Mouse (Mus musculus) forebrain, embryonic 16.5 days (tissue): ENCODE measurements around the gene Creb3l4. TPM values are rescaled to one million over a fixed set of nuclear protein-coding genes. Genes with fewer than 3 reads are reported as not detected.

ENCODE experiments used
- ATAC-seq: fragments of 200-750 bp; cut with Nextera tagmentation; 2 replicates; pipeline ENCODE4 v1.8.0; 2017; ENCODE audit warnings: mild to moderate bottlenecking, moderate library complexity
- H3K27ac ChIP-seq: fragments of 300-500 bp; sonication (generic); 2 replicates; pipeline ENCODE4 v1.5.1; 2014; ENCODE audit warnings: low read length, control low read depth
- H3K27me3 ChIP-seq: fragments of 300-500 bp; sonication (generic); replicated peaks from 2 replicates; pipeline ENCODE4 v1.6.1; 2014; ENCODE audit warnings: low read length; ENCODE audit not compliant: control insufficient read depth, insufficient read depth
- H3K36me3 ChIP-seq: fragments of 300-500 bp; sonication (generic); 2 replicates; pipeline ENCODE4 v1.6.1; 2014; ENCODE audit not compliant: control insufficient read depth, insufficient read depth
- H3K4me1 ChIP-seq: fragments of 300-500 bp; sonication (generic); replicated peaks from 2 replicates; pipeline ENCODE4 v1.6.1; 2014; ENCODE audit warnings: low read length; ENCODE audit not compliant: control insufficient read depth, insufficient read depth
- H3K4me2 ChIP-seq: fragments of 300-500 bp; sonication (generic); 2 replicates; pipeline ENCODE4 v1.6.1; 2014; ENCODE audit warnings: mild to moderate bottlenecking, low read length, control low read depth
- H3K4me3 ChIP-seq: fragments of 300-500 bp; sonication (generic); replicated peaks from 2 replicates; pipeline ENCODE4 v1.5.1; 2014; ENCODE audit warnings: mild to moderate bottlenecking, low read length, control low read depth
- H3K9ac ChIP-seq: fragments of 300-500 bp; sonication (generic); replicated peaks from 2 replicates; pipeline ENCODE4 v1.6.1; 2014; ENCODE audit warnings: low read depth, low read length, control low read depth
- H3K9me3 ChIP-seq: fragments of 300-500 bp; sonication (generic); 2 replicates; pipeline ENCODE4 v1.6.1; 2016; ENCODE audit warnings: low read length; ENCODE audit not compliant: control insufficient read depth
- WGBS: fragments of 180-500 bp; shearing (Covaris S2); extraction: QIAGEN DNeasy Blood & Tissue Kit; methylation state at CpG from one replicate; pipeline ENCODE4 v1.1.7; 2014; 5-methylcytosine and 5-hydroxymethylcytosine counted together
- polyA plus RNA-seq: library from polyadenylated mRNA; unstranded; fragments of >200 nt; fragmentation: Nextera tagmentation; extraction: Ambion mirVana; gene quantifications from 2 replicates; pipeline ENCODE4 v1.2.1, GENCODE M21; 2015

The Creb3l4 gene
- polyA plus RNA-seq, 1 experiment from 2014 or later = 2.7 TPM

DNA sequence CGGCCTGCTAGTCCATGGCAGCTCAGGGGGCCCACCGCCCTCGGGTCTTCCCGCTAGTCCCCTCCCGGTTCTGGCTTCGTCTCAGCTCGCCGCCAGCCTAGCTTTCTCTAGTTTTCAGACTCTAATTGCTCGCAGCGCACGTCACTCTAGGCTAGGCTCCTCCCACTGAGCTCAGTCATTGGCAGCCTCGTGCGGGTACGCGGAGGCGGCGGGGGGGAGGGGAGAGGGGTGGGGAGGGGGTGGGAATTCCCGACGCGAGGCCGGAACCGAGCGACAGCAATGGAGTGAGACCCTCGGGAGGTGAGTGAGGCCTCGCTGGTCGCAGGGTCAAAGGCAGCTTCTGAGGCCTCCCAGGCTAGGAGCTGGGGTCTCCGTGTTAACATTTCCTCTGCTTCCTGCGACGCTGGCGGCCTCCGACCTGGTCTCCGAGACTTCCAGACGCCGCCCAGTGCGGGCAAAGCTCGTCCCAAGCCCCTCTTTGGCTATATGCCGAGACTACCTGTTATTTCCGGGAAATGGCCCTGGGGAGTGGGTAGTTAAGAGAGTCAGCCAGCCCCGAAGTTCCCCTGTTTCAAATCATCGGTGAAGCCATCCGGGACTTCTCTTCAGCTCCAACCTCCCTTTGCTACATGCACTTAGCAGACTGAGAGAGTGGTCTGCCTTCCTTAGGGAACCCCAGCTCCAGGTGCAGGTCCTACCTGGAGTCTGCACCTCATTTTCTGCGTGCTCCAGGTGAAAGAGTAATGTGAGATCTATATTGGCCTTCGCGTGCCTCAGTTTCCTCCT lies 4.8 kb upstream of the Creb3l4 start, which contains the start of gene Slc39a1:
Slc39a1 (plus strand) TSS at position 213 of the 786 bp plus-strand sequence.
- peak within 1 kb of the TSS; percentile 75 for H3K4me2 ChIP-seq
- H3K4me1 ChIP-seq = peaks cover 18% of the 10 kb centered on the region
- under 1% methylated on average over 39 of the region's 44 CpGs for WGBS
- H3K9me3 ChIP-seq = no peaks in the 10 kb centered on the region
- H3K4me3 ChIP-seq = peak within 1 kb of the TSS; percentile 63
- H3K27me3 ChIP-seq = no peaks in the 10 kb centered on the region
- H3K9ac ChIP-seq = peak within 1 kb of the TSS; percentile 72
- H3K36me3 ChIP-seq = no peaks in the 10 kb centered on the region; the same call in 1 of the 2 replicates
- peak; percentile 96 for ATAC-seq
- H3K27ac ChIP-seq = peak within 1 kb of the TSS; percentile 58

DNA sequence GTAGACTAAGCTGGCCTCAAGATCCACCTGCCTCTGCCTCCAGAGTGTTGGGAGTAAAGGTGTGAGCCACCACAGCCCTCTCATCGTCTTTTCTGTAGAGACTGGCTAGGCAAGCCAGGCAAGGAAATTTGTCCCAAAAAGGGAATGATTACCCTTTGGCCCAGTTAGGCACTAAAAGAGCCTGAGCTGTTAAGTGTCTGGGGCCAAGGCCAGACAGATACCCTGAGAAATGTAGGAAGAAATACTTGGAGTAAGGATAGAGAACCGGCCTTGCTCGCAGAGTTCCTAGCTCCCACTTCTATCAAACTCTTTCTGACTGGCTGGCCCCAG lies 4.3 kb upstream of the Creb3l4 start:
- peak overlapping the region; percentile 72 for H3K9ac ChIP-seq
- ATAC-seq = 0 out of 2 replicates have a peak, but pooled peaks have one; percentile 9

DNA sequence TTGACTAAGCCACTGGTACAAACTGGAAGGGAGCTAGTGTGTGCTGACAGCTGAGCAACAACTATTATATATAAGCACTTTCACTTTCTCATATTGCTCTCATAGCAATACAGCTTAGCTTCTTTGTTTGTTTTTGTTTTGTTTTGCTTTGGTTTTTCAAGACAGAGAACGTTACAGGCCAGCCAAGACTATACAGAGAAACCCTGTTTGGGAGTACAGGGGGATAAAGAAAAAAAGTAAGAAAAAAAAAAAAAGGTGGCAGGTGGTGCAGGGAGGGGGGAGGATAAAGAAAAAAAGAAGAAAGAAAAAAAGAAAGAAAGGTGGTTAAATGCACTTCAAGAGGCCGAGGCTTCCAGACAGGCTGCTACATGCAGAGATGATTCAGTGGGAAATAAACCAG lies 2.1 kb upstream of the Creb3l4 start:
- Histone ChIP-seq H3K9ac (no peak overlapping the region), H3K4me1 (peaks cover 24% of the 10 kb centered on the region), H3K4me2 (no peak overlapping the region), H3K9me3 (no peaks in the 10 kb centered on the region), H3K4me3 (no peak overlapping the region), H3K27me3 (no peaks in the 10 kb centered on the region), H3K36me3 (no peaks in the 10 kb centered on the region), H3K27ac (no peak overlapping the region)
- no peak for ATAC-seq
- 49% methylated on average over 2 of the region's 2 CpGs for WGBS

More for the DNA sequence above, 4.3 kb upstream of the Creb3l4 start:
- Histone ChIP-seq H3K4me2 (peak overlapping the region; percentile 75), H3K4me1 (peaks cover 23% of the 10 kb centered on the region), H3K27ac (peak overlapping the region; percentile 58), H3K4me3 (peak overlapping the region; percentile 63), H3K9me3 (no peaks in the 10 kb centered on the region), H3K36me3 (no peaks in the 10 kb centered on the region; the same call in 1 of the 2 replicates), H3K27me3 (no peaks in the 10 kb centered on the region)
- WGBS = 0% methylated on average over 3 of the region's 3 CpGs

DNA sequence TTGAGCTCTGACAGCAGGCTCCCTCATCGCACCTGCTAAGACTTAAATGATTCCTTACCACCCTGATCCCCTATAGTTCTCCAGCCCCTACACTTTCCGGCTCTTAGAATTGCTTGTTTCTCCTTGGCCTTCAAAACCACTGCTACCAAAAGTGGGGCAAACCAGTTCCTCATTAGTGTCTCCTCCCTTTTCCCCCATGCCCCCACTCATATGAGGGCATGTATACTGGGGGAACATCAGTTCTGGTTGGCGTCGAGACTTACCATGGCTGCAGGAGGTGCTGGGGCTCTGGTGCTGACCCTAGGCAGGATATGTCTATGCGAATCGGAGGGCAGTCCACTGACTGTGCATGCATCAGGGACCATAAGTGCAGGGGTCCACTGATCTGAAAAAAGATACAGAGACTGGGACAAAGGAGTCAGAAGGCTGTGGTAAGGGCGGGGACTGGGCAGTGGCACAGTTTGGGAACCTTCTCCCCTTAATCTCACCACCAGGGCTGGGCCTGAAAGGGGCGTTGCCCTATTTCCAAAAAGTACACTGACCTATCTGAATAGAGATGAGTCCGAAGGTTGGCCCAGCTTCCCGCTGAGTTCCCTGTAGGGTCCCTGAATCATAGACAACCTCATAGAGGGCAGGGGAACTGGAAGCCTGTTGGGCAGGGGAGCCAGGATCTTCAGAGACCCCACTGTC lies 1.5 kb downstream of the Creb3l4 start:
- Histone ChIP-seq H3K9ac (no peak overlapping the region), H3K4me3 (no peak overlapping the region), H3K27ac (no peak overlapping the region), H3K4me1 (peaks cover 13% of the 10 kb centered on the region), H3K36me3 (no peaks in the 10 kb centered on the region), H3K9me3 (no peaks in the 10 kb centered on the region), H3K27me3 (no peaks in the 10 kb centered on the region), H3K4me2 (no peak overlapping the region)
- WGBS = 87% methylated on average over 10 of the region's 10 CpGs
- no peak for ATAC-seq

DNA sequence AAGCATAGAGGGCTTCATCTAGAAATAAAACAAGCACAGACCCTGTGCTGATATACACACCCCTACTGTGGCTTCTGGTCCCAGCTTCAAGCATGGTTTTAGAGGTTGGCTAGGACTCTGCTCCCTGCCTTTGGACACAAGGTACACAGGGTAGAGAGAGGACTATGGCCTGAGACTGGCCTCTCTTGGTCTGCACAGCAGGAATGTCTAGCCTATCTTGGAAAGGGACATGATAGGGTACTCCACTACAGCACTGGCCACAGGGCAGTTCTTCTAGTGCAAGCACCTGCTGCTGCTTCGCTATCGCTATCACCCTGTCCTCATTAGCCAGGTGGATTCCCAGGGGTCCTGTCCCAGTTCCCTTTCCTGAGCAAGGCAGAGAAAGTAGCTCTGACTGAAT lies 2.1 kb downstream of the Creb3l4 start:
- H3K9me3 ChIP-seq = no peaks in the 10 kb centered on the region
- H3K27ac ChIP-seq = no peak overlapping the region
- ATAC-seq = no peak
- H3K4me1 ChIP-seq = peaks cover 13% of the 10 kb centered on the region
- H3K27me3 ChIP-seq = no peaks in the 10 kb centered on the region
- H3K4me3 ChIP-seq = no peak overlapping the region
- H3K4me2 ChIP-seq = no peak overlapping the region
- 97% methylated on average over 2 of the region's 2 CpGs for WGBS
- no peaks in the 10 kb centered on the region for H3K36me3 ChIP-seq
- H3K9ac ChIP-seq = no peak overlapping the region

DNA sequence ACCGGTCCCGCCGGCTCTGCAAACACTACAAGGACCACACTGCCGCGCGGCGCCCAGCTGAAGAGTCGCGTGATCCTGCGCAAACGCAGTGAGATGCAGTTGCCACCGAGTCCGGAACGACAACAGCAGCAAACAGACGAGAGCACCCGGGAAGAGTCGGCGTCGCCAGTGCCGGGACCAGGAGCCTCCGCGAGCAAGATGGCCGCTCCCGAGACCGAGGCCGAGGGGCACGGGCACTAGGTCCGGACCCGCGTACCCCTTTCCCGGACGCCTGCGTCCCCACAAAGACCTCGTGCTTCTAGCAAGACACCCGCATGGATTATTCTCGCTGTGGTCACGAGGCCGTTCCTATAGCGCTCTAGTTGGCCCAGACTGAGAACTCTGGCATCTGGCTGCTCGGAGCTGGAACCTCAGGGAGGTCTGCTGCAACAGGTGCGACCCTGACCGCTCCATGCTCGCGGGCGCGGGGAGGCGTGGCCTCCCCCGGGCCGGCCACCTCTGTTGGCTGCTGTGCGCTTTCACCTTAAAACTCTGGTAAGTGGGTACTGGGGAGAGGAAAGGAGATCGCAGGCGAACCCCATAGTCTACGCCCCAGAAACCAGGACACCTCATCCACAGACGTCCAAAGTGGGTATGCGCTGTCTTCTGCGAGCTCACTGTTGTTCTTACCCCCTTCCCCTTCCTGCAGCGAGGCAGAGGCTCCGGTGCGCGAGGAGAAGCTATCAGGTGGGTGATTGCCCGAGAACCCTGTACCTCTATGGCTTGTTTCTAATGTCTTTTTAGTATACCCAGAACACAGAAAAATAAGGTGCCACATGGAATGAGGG lies 11.6 kb downstream of the Creb3l4 start, which contains the start of gene Jtb:
Jtb (plus strand) TSS at position 91 of the 827 bp plus-strand sequence.
- ATAC-seq = peak; percentile 99
- H3K4me3 ChIP-seq = peak within 1 kb of the TSS; percentile 90
- peaks cover 13% of the 10 kb centered on the region for H3K4me1 ChIP-seq
- H3K27me3 ChIP-seq = no peaks in the 10 kb centered on the region
- peak within 1 kb of the TSS; percentile 90 for H3K4me2 ChIP-seq
- peak within 1 kb of the TSS; percentile 89 for H3K9ac ChIP-seq
- H3K9me3 ChIP-seq = no peaks in the 10 kb centered on the region
- H3K36me3 ChIP-seq = peaks cover 10% of the 10 kb centered on the region
- WGBS = under 1% methylated on average over 61 of the region's 61 CpGs
- H3K27ac ChIP-seq = peak within 1 kb of the TSS; percentile 87

DNA sequence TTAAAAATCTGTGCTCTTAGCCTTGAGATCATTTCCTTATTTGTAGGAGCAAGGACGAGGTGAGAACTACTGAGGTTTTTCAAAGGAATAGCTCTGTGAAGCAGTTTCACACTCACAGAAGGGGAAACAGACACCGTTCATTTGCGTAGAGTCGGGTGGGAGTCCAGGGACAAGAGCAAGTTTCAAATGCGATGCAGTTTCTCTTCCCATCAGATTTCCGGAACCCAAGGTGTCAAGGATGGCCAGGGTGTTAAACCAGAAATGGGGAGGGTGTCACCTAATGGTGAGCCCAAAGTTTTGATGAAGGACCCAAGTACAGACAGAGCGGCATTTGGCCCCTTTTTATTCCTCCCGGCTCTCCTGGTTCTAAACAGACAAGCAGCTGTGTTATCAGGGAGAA lies 12.2 kb downstream of the Creb3l4 start:
- H3K4me2 ChIP-seq = peak overlapping the region; percentile 90
- H3K36me3 ChIP-seq = peaks cover 10% of the 10 kb centered on the region
- ATAC-seq = no peak
- H3K9ac ChIP-seq = peak overlapping the region; percentile 89
- WGBS = 20% methylated on average over 8 of the region's 8 CpGs
- peaks cover 13% of the 10 kb centered on the region for H3K4me1 ChIP-seq
- H3K27me3 ChIP-seq = no peaks in the 10 kb centered on the region
- no peaks in the 10 kb centered on the region for H3K9me3 ChIP-seq
- H3K4me3 ChIP-seq = peak overlapping the region; percentile 90
- H3K27ac ChIP-seq = peak overlapping the region; percentile 87

DNA sequence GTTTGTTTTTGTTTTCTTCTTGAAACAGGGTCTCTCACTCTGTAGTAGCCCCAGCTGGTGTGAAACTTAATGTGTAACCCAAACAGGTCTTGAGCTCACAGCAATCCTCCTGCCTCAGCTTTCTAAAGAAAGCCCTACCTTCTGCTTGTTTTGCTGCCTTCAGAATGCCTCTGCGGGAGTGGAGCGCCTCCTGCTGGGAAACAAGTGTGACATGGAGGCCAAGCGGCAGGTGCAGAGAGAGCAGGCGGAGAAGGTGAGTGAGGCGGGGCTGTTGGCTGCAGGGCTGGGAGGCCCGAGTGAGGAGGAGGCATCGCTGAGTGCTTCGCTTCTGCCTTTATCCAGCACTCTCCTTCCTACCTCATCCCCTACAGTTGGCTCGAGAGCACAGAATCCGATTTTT lies 19.0 kb downstream of the Creb3l4 start:
- H3K9ac ChIP-seq = no peak overlapping the region
- ATAC-seq = no peak
- 89% methylated on average over 10 of the region's 10 CpGs for WGBS
- peaks cover 11% of the 10 kb centered on the region for H3K4me1 ChIP-seq
- no peak overlapping the region for H3K4me3 ChIP-seq
- no peak overlapping the region for H3K27ac ChIP-seq
- no peaks in the 10 kb centered on the region for H3K36me3 ChIP-seq
- no peaks in the 10 kb centered on the region for H3K27me3 ChIP-seq
- H3K4me2 ChIP-seq = no peak overlapping the region
- no peaks in the 10 kb centered on the region for H3K9me3 ChIP-seq

DNA sequence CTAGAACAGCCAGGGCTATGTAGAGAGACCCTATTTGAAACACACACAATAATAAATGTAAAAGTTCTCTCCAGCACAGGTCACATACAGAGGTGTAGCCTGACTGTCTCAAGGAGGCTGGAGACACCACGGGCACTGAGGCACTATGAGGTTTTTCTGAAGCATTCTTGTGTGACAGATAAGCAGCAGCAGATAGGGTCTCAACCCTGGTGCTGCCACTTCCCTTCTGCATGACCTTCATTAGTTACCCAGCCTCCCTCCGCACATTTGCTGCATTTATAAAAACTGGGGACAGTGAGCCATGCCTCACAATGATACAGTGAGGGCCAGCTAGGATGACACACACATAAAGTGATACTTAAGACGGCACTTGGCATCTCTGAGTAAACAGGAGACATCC lies 20.4 kb downstream of the Creb3l4 start:
- no peaks in the 10 kb centered on the region for H3K9me3 ChIP-seq
- H3K4me2 ChIP-seq = no peak overlapping the region
- H3K4me3 ChIP-seq = no peak overlapping the region
- H3K36me3 ChIP-seq = no peaks in the 10 kb centered on the region
- ATAC-seq = no peak
- no peak overlapping the region for H3K27ac ChIP-seq
- WGBS = 81% methylated on average over 3 of the region's 3 CpGs
- H3K4me1 ChIP-seq = peaks cover 11% of the 10 kb centered on the region
- H3K9ac ChIP-seq = no peak overlapping the region
- no peaks in the 10 kb centered on the region for H3K27me3 ChIP-seq
